Mouse (Mus musculus) adrenal gland, postnatal 25 days (tissue): Measurements from ENCODE around the gene Tmco4. TPM values are rescaled to one million over a fixed set of nuclear protein-coding genes. Genes with fewer than 3 reads are reported as not detected.

Source experiments
- DNase-seq: peaks from one replicate; pipeline ENCODE4 v3.0.0; 2021; ENCODE audit warnings: mixed read lengths
- total RNA-seq: library from RNA; stranded (reverse); gene quantifications from 2 replicates; pipeline ENCODE4 v1.2.3, GENCODE M21; 2021

Tmco4 gene
- total RNA-seq, 1 experiment from 2014 or later = 16.7 TPM

DNA sequence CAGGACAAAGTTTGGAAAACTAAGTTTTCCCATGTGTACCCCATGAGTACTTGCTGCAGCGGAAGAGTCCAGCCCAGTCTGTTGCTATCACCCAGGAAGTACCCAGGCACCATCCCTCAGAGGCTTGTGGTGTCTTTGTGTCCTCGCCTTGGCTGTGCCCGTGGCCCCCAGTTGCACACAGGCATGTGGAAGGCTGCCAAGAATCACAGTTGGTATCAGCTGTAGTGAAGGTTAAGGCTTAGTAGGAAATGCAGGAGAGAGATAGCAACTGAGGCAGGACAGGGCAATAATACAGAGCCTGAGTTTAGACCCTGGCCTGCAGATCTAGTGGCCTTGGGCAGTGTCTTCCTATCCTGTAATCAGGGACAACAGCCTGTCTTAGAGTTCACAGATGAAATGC, 47.7 kb downstream of the Tmco4 start:
- peak; percentile 45 for DNase-seq

DNA sequence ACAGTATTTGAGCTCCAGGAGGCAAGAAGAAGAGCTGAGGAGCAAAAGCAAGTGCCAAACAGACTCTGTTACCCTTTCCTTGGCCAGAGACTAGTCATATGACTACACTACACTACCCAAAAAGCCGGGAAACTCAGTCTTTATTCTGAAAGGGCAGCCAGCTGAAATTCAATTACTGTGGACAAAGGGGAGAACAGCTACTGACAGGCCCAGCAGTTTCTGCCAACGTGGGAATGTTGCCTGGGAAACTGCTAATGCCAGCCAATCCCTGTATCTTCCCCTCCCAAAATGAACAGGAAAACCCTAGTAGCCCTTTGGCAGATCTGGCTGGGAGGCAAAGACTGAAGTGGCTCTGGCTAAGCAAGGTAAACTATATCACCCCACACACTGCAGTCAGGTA, 51.7 kb downstream of the Tmco4 start:
- DNase-seq = no peak

DNA sequence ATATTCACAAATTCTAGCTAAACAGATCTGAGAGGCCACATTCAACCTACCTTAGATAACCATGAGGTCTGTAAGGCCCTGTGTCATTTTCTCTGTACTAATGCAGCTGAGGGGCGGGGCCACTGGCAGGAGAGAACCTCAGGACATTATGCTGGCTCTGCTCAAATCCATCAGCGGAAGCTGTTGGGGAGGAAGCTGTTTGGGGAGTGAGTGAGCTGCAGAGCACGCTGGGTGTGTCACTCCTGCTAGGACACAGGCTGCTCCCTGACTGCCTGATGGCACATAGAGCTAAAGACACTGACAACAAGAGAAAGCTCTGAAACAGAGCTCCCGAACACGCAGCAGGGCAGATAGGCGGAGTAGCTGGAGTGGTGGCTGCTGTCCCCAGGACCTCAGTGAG, 58.0 kb downstream of the Tmco4 start:
- no peak for DNase-seq

DNA sequence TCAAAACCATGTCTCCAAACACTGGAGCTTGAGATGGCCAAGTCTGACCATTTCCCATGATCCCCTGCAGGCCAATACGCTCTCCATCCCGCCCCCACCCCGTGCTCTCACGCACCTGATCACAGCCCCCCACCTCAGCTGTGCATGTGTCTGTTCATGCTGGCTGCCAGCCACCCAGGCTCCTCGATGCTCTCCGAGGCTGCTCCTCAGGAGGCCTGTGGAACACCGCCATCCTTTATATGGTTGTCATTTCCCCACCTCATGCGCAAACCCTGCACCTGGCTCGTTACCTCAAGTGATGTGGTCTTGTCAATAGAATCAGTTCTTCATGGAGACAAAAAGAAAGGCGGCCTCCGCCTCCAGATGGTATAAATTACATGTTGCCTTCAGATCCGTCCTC, 59.8 kb downstream of the Tmco4 start:
- no peak for DNase-seq

DNA sequence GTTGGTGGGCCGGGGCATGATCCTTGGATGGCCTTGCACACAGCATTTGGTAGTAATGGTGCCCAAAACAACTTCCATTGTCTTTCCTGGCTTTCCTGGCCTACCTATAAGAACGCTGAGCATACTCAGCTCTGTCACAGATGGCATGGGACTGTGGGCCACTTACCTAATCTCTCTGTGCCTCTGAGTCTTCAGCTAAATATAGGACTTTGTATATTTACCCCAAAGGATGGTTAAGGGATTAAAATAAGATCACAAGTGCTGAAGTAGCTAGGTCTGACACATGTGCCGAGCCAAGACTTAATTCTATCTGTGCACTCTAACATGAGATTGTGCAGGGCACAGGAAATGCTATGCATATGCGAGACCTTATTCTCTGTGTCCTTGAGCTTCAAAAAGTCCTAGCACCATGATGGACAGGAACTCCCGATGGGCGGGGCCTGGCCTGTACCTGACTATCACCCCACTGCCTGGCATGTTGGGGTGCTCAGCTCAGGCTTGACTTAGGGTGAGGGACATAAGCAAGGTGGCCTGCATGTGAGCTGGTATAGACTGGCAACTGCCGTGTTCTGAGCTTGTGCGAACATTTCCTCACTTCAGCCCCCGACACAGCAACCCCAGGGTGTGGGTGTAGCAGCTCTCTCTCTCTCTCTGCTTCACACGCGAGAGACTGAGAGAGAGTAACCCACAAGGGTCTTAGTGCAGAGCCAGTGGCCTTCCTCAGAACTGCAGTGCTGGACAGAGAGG, 60.7 kb downstream of the Tmco4 start:
- no peak for DNase-seq

DNA sequence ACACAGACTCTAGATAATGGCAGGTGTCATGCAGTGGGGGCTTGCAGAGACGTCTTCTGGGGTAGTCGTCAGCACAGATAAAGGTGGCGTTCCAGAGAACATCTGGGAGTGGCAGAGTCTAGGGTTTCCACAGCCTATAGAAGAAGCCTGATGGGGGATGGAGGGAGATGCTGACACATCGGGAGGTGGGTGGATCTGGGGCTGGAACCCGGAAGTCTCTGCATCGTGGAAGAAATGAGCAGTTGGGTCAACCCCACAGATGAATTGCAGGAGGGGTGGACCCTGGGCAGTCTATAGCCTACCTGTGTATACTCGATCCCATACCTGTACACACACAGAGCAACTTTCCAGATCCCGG, 61.3 kb downstream of the Tmco4 start:
- DNase-seq = no peak

DNA sequence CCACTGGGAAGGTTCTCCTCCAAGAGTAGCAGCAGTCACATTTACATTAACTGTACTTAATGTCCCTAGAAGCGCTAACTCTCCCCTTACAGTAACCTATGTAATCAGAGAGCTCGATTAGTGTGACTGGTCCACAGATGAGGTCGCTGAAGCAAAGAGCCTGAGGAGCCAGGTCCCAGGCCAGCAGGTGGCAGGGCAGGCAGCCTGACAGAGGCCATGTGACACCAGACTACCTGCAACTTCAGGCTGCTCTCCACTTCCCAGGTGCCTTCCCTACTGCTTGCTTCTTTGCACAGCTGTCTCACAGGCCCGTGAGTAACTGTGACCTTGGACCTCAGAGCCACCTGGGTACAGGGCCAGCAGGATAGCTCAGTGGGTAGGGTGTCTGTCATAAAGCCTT, 61.9 kb downstream of the Tmco4 start:
- no peak for DNase-seq

DNA sequence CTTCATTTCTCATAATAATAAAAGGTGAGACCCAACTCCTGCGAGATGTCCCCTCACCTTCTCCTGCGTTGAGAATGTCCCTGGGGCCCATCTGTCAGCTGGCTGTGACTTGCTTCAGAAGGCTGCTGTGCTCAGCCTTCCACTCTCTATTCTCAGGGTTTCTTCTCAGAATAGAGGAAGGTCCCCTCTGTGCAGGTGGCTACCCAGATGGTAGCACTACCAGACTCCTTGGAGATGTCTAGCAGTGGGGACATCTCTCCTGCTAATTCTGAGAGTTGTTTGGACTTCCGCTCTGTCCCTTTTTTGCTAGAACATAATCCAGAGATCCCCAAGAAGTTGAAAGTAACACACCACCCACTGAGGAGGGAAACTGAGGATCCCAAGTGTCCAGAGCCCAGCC, 62.3 kb downstream of the Tmco4 start:
- no peak for DNase-seq

DNA sequence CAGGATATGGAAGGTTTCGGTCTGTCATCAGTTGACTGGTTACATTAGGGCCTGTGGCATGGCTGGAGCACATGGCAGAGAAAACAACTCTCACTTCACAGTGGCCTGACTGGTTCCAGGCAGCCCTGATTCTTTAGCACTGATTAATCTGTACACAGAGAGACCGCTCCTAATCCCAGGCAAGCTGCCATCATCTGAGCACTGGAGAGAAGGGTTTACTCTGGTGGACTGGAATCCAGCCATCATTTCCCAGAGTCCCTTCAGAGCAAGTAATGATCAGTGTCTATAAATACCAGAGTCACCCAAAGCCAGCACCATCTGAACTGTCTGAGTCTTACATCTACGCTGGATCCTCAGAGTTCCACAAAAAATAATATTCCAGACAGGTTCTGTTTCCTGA, 63.1 kb downstream of the Tmco4 start:
- DNase-seq = no peak

DNA sequence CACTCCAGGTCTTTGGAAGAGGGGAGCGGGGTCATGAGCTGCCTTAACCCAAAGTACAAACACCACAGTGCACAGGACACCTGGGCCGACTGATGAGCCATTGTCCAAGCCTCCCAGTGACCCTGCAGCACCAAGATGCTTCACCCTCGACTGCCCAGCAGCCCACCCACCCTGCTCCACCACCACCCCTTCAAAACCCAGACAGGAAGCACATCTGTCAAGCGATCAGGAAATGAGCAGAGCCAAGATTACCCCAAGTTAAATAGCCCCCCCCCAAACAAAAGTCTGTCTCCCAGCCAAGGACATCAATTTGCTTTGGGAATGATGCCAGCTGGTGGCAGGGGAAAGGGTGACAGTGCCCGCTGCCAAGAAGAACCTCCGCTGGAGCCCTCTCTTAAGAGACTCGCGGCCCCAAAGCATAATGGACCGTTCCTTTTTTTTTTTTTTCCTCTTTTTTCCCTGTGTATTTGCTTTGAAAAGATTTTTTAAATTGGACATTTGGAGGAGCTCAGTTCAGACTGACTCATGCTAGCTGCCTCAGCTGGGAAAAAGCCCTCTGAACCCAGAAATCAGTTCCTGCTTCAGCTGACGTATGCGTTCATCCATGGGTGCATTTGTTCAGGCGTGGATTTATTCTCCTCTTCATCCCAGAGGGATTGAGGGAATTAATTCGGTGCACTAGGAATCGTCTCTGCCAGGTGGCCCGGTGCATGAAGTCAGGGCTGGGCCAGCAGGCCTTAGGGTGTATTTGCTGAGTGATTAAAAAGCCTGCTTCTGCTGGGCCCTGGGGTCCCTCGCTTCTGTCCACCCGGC, 65.3 kb downstream of the Tmco4 start:
- peak; percentile 42 for DNase-seq

DNA sequence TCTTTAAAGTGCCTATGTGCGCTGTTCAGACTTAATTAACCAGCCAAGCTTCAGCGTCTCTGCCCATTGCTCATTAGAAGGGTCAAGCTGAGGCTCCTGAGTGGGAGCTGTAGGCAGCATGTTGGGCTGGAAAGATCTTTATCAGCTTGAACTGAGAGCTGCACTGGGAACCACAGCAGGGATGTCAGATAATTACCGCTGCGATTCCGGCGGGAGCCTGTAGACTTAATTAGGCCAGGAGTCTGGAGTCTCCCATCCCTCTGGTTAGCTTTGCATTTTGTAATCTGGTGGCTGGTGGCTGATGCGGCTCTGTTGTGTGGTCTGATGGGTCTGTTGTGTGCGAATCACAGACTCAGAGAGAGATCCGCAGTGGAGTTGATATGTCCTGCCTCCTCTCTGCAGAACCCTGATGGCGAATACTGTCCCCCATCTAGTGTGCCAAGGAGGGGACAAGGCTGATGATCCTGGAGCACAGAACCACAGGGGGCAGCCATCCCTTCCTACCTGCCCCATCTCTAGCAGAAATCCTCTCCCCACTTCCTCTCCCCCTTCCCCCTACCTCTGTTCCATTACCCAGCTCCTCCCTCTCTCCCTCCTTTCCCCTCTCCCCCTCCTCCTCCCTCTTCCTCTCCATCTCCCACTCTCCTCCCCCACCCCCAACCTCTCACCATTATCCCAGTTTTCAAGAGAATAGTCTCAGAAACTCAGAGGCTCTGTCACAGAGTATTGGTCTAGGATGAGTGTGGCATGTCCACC, 67.6 kb downstream of the Tmco4 start:
- DNase-seq = no peak

DNA sequence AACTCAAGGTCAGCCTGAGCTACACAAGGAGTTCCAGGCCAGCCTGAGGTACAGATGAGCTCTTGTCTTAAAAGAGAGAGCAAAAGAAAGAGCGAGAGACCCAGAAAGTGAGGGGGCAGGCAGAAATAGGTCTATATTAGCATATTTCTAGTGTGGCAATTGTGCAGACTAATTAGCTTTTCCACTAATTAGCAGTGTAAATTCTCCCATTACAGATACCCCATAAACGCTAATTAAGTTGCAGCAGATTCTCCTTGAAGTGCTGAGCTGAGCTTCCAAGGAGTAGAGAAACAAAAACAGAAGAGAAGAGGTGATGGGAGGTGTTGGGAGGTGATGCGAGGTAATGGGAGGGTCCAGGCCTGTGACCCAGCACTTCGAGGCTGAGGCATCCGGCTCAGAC, 69.9 kb downstream of the Tmco4 start:
- no peak for DNase-seq

DNA sequence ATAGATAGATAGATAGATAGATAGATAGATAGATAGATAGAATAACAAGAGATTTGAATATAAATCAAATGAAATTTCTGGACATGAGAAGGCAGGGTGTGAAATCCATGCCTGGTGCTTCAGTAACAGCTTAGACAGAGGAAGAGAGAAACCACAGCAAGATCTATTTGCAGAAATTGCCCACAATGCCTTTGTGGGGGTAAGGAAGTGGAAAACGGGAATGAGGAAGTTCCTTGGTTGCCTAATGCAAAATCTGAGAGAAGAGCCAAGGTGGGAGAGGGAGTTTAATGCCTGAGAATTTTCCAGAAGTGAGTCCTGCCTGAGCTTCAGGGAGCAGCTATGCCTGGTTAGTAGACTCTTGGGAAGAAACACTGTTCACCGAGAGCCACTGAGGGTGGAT, 70.9 kb downstream of the Tmco4 start:
- no peak for DNase-seq

DNA sequence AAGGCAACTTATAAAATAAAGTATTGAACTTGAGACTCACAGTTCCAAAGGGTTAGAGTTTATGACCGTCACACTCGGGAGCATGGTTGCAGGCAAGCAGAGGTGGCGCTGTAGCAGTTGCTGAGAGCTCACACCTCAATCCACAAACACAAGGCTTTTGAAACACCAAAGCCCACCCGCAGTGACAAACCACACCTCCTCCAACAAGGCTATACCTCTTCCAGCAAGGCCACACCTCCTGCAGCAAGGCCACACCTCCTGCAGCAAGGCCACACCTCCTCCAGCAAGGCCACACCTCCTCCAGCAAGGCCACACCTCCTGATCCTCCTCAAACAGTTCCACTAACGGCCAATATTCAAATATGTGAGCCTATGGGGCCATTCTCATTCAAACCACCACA, 71.9 kb downstream of the Tmco4 start:
- no peak for DNase-seq

DNA sequence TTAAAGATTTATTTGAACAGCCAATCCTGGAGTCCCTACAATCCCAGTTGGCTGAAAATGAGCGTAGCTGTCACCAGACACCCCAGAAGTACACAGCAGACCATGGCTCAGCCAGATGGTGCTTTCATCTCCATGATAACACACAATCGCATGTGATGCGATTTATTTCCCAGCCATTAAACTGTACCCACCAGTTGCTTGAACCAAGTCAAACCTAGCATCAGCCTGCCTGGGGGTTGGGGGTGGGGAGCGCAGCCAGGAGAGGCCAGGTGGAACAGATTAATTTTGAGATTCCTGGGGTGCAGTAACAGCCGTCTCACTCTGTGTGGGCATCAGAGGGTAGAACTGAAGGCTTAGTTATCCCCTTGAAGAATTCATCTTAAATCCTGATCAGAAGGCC, 73.7 kb downstream of the Tmco4 start:
- DNase-seq = no peak

DNA sequence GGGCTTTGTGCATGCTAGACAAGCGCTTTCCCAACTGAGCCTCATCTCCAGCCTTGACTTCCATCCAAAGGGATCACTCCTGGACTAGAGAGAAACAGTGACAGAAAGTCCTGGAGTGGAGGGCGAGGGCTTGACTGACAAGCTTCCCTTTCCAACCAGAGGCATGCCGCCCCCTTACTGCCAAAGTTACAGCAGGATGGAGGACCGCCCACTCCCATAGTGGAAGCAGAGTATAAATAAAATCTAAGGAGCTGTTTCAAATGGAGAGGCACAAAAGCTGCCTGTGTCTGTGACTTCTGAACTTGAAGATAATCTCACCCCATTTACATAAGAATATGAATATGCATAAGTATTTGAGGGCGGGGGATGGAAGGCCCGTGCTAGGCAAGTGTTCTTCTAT, 75.8 kb downstream of the Tmco4 start:
- no peak for DNase-seq

DNA sequence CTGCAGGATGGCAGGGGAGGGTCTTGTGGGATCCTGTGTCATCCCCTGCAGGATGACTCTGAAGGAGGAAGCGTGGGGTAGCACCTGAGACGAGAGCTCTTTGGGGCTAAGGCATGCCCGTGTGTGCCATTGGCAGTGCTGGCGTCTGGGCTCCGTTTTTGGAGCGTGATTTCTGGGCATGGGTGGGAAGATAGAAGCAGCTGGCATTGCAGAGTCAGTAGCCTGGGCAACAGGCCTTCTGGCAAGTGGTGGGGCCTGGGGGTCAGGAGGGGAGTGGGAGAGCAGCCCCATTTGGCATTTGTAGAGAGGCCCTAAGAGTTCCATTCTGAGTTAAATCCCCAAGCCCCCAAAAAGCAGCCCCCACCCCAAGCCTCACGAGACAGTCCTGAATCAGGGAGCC, 80.1 kb downstream of the Tmco4 start:
- DNase-seq = no peak

DNA sequence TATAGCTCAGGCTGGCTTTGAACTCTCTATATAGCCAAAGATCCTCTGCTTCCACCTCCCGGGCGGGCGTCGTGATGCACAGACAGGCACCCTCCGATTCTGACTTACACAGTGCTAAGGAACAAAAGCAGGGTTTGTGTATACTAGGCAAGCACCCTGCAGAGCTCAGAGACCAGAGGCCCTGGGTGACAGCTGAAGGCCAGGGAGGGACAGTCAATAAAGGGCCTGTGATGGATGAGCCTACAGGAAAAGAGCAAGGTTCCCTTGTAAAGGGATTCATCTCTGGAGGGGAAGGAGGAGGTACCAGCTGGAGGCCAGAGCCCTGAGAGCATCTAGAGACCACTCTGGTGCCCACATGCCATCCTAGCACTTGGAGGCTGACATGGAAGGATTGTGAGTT, 80.7 kb downstream of the Tmco4 start:
- no peak for DNase-seq

DNA sequence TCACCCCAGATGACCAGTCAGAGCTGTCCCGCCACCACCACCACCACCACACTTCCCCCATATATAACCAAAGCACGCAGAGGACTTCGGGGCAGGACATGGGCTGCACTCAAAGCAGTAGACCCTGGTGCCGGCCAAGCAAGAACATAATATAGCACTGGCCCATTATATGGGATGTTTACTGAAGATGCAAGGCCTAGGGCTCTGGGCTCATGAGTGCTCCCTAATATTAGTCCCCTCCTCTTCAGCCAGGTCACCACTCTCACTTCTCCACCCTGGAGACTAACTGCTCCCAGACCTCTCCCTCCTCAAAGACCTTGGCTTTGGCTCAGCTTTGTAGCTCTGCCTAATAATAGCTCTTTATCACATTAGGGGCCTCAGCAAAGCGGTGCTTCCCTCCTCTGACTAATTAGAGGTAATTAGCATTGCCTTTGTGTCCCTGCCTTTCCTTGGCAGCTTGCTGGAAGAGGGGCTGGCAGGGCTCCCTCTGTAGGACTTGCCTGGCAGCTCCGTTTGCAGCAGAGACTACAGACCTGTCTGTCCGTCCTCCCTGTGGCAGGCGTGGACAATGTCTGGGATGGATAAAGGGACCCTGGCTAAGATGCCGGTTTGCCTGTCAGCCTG, 81.7 kb downstream of the Tmco4 start:
- no peak for DNase-seq

DNA sequence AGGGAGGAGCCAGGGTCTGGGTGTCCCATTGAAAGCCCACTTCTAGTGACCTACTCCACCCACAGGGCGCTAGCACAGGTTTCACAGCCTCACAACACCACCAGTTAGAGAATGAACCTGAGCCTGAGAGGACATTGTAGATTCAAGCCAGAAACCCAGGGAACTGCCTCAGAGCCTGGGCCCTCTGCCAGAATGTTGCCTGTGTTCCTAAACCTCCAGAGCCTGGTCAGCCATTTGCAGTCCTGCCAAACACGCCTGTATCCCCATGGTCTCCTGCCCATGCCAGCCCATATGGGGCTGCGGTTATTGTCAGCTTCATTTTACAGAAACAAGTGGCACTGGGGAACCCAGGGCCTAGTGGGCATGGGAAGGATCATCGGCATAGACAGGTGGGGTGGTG, 82.6 kb downstream of the Tmco4 start:
- DNase-seq = peak; percentile 61

DNA sequence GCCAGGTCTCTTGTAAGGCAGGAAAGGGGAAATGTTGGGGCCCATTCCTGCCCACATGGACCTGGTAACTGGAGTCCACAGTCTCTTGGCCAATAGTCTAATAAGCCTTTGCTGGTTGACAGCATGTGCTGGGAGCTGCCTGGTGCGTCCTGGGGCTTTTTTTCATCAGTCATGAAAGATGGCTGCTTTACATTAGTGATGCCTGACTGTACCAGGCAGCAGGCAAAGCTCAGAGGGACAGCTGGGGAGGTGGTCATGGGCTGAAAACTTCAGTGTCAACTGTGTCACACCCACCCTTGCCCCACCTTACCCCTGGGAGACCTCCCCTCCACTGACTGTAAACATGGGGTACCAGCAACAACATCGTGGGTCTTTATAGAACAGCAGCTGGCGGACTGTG, 83.1 kb downstream of the Tmco4 start:
- DNase-seq = no peak

DNA sequence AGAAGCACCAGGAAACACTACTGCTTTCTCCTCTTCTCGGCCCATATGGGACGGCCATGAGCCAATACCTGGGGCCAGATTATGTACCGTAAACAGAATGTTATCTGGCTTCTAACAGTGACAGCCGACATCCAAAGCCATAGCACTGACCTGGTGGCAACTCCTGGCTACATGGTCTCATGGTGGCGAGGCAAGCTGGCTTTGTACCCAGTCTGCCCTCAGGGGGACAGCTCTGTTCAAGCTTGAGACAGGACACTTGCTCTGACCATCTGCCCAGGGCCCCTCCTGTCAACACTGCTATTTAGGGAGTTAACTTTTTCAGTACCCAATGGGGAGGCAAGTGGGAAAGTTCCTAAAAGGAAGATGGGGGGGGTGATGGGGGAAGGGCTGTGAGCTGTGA, 84.6 kb downstream of the Tmco4 start:
- no peak for DNase-seq

DNA sequence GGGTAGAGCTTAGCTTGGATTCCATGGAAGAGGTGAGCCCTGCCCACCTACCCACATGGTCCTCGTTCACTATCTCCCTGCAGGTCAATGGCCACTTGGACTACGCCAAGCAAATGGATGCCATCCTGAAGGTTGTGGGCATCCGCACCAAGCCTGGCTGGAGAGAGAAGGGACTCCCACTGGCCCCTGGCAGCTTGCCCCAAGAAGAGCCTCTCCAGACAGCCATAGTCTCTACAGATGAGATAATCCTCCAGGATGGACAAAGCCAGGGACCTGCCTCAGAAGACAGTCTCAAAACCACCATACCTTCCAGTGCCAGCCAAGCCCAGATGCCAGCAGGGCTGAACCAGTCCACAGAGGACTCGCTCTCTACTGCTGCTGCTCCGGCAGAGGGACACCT, 85.3 kb downstream of the Tmco4 start:
- no peak for DNase-seq
